Mouse (Mus musculus) cortical plate, adult 2 months (tissue): ENCODE measurements around the gene Efna1.

Experiments
- CTCF ChIP-seq: fragments of 200-500 bp; IDR thresholded peaks from 2 replicates; pipeline ENCODE4 v1.5.1; 2011; ENCODE audit warnings: mild to moderate bottlenecking, control low read depth, low read length; ENCODE audit not compliant: insufficient read depth; ENCODE audit errors: extremely low read depth
- POLR2A ChIP-seq: fragments of 200-500 bp; IDR thresholded peaks from 2 replicates; pipeline ENCODE4 v1.6.1; 2011; ENCODE audit warnings: mild to moderate bottlenecking, low read length, control low read depth; ENCODE audit not compliant: insufficient read depth; ENCODE audit errors: extremely low read depth

GRCm38 (mm10) chr3:89325882-89326281, 44.9 kb upstream of the Efna1 start:
- TF ChIP-seq CTCF (no peak), POLR2A (no peak)
